Mouse (Mus musculus) thymus, adult 2 months (tissue): Measurements from ENCODE around the gene Hmcn2. TPM values are rescaled to one million over a fixed set of nuclear protein-coding genes. Genes with fewer than 3 reads are reported as not detected.

ENCODE experiments used
- DNase-seq: peaks from one replicate; pipeline ENCODE4 v3.0.0; 2021
- H3K27ac ChIP-seq: fragments of 200-500 bp; 2 replicates; pipeline ENCODE4 v1.5.1; 2012; ENCODE audit warnings: low read length, control low read depth; ENCODE audit not compliant: control insufficient read depth, insufficient read depth
- H3K27me3 ChIP-seq: fragments of 200-500 bp; 2 replicates; pipeline ENCODE4 v1.6.1; 2012; ENCODE audit warnings: mild to moderate bottlenecking, low read length, moderate library complexity, mixed read lengths; ENCODE audit not compliant: control insufficient read depth, insufficient read depth
- H3K36me3 ChIP-seq: fragments of 200-500 bp; 2 replicates; pipeline ENCODE4 v1.6.1; 2012; ENCODE audit warnings: mild to moderate bottlenecking, low read length, moderate library complexity; ENCODE audit not compliant: control insufficient read depth, insufficient read depth
- H3K4me1 ChIP-seq: fragments of 200-500 bp; replicated peaks from 2 replicates; pipeline ENCODE4 v1.6.1; 2012; ENCODE audit warnings: low read length; ENCODE audit not compliant: control insufficient read depth, insufficient read depth
- H3K4me3 ChIP-seq: fragments of 200-500 bp; 2 replicates; pipeline ENCODE4 v1.5.1; 2012; ENCODE audit warnings: mild to moderate bottlenecking, low read length, control low read depth, moderate library complexity; ENCODE audit not compliant: control insufficient read depth, insufficient read depth
- CTCF ChIP-seq: fragments of 200-500 bp; IDR thresholded peaks from 2 replicates; pipeline ENCODE4 v1.5.1; 2012; ENCODE audit warnings: mild to moderate bottlenecking, control low read depth, low read length, moderate library complexity, borderline replicate concordance; ENCODE audit not compliant: control insufficient read depth, poor library complexity, insufficient read depth; ENCODE audit errors: extremely low read depth
- POLR2A ChIP-seq: fragments of 200-500 bp; IDR thresholded peaks from 2 replicates; pipeline ENCODE4 v1.6.1; 2012; ENCODE audit warnings: mild to moderate bottlenecking, low read length, control low read depth, moderate library complexity; ENCODE audit not compliant: control insufficient read depth, poor library complexity, insufficient read depth; ENCODE audit errors: extremely low read depth
- WGBS: fragments of 180-500 bp; shearing (Covaris S2); methylation state at CpG from one replicate; pipeline ENCODE4 v1.1.7; 2018; 5-methylcytosine and 5-hydroxymethylcytosine counted together
- polyA plus RNA-seq: library from polyadenylated mRNA; depleted of rRNA; stranded (reverse); fragments of >200 nt; gene quantifications from 2 replicates; pipeline ENCODE4 v1.2.3, GENCODE M21; 2012

Gene Hmcn2
- polyA plus RNA-seq, 1 experiment = 4.8 TPM

- H3K4me1 ChIP-seq = peaks cover 2% of the 10 kb centered on the region; the same call in 1 of the 2 replicates
- H3K27me3 ChIP-seq = no peaks in the 10 kb centered on the region
- H3K36me3 ChIP-seq = no peaks in the 10 kb centered on the region
- no peak overlapping the region for H3K4me3 ChIP-seq
- DNase-seq = no peak
- 93% methylated on average over 5 of the region's 5 CpGs for WGBS
- TF ChIP-seq POLR2A (no peak), CTCF (no peak)
- H3K27ac ChIP-seq = no peak overlapping the region
Measured at GRCm38 (mm10) chr2:31418021-31418420, 103.8 kb downstream of the Hmcn2 start.

- Histone ChIP-seq H3K27me3 (no peaks in the 10 kb centered on the region), H3K36me3 (no peaks in the 10 kb centered on the region), H3K27ac (no peak overlapping the region), H3K4me3 (no peak overlapping the region), H3K4me1 (peaks cover 2% of the 10 kb centered on the region; the same call in 1 of the 2 replicates)
- WGBS = 78% methylated on average over 8 of the region's 8 CpGs
- no peak for DNase-seq
- no peak for TF ChIP-seq CTCF
Measured at GRCm38 (mm10) chr2:31418571-31418970, 104.4 kb downstream of the Hmcn2 start.

GRCm38 (mm10) chr2:31420914-31421313, 106.7 kb downstream of the Hmcn2 start:
- Histone ChIP-seq H3K27ac (no peak overlapping the region), H3K36me3 (no peaks in the 10 kb centered on the region), H3K4me3 (no peak overlapping the region), H3K27me3 (no peaks in the 10 kb centered on the region), H3K4me1 (peaks cover 10% of the 10 kb centered on the region; the same call in 1 of the 2 replicates)
- no peak for DNase-seq
- 88% methylated on average over 6 of the region's 6 CpGs for WGBS
- TF ChIP-seq CTCF = no peak
- no peak for TF ChIP-seq POLR2A

- WGBS = 73% methylated on average over 6 of the region's 6 CpGs
- no peak overlapping the region for H3K27ac ChIP-seq
Measured at GRCm38 (mm10) chr2:31422576-31422975, 108.4 kb downstream of the Hmcn2 start.

GRCm38 (mm10) chr2:31431477-31431876, 117.3 kb downstream of the Hmcn2 start:
- DNase-seq = no peak
- no peaks in the 10 kb centered on the region for H3K27me3 ChIP-seq
- no peak overlapping the region for H3K27ac ChIP-seq
- H3K4me1 ChIP-seq = peaks cover 10% of the 10 kb centered on the region
- no peaks in the 10 kb centered on the region for H3K36me3 ChIP-seq
- 99% methylated on average over 5 of the region's 5 CpGs for WGBS
- H3K4me3 ChIP-seq = no peak overlapping the region
- TF ChIP-seq CTCF (no peak), POLR2A (no peak)

More at GRCm38 (mm10) chr2:31422576-31422975, 108.4 kb downstream of the Hmcn2 start:
- Histone ChIP-seq H3K4me3 (no peak overlapping the region), H3K4me1 (peaks cover 8% of the 10 kb centered on the region; the same call in 1 of the 2 replicates), H3K27me3 (no peaks in the 10 kb centered on the region), H3K36me3 (no peaks in the 10 kb centered on the region)
- TF ChIP-seq CTCF (no peak), POLR2A (no peak)
- no peak for DNase-seq

- no peak for TF ChIP-seq CTCF
- TF ChIP-seq POLR2A = no peak
- no peaks in the 10 kb centered on the region for H3K27me3 ChIP-seq
Measured at GRCm38 (mm10) chr2:31434746-31435145, 120.5 kb downstream of the Hmcn2 start.

GRCm38 (mm10) chr2:31435567-31435966, 121.4 kb downstream of the Hmcn2 start:
- DNase-seq = peak; percentile 20

More at GRCm38 (mm10) chr2:31434746-31435145, 120.5 kb downstream of the Hmcn2 start:
- 31% methylated on average over 10 of the region's 10 CpGs for WGBS
- H3K4me3 ChIP-seq = no peak overlapping the region
- peaks cover 10% of the 10 kb centered on the region for H3K4me1 ChIP-seq
- no peaks in the 10 kb centered on the region for H3K36me3 ChIP-seq
- no peak for DNase-seq
- H3K27ac ChIP-seq = no peak overlapping the region

More at GRCm38 (mm10) chr2:31435567-31435966, 121.4 kb downstream of the Hmcn2 start:
- Histone ChIP-seq H3K4me1 (peaks cover 10% of the 10 kb centered on the region), H3K27ac (no peak overlapping the region), H3K4me3 (no peak overlapping the region), H3K27me3 (no peaks in the 10 kb centered on the region), H3K36me3 (no peaks in the 10 kb centered on the region)
- WGBS = 52% methylated on average over 6 of the region's 6 CpGs
- peak; percentile 19; the same call in 1 of the 2 replicates for TF ChIP-seq CTCF
- no peak for TF ChIP-seq POLR2A
